Mouse (Mus musculus) mouse embryonic stem cell (cell line): Measurements from ENCODE around the gene Olfr1411.

Experiments
- in situ Hi-C, 2 experiments: fragments of 300-500 bp; cut with MboI; formaldehyde crosslinking; loops; 1 replicate in 1 of 2; 3 replicates in 1 of 2; pipeline ENCODE4 v1.14.3; 2019 to 2020; ENCODE audit warnings: low sequenced_read_pairs in 2 of 2, low pct_unique_long_range_greater_than_20kb in 1 of 2, mixed read lengths in 1 of 2; ENCODE audit not compliant: unreplicated experiment in 1 of 2

Gene Olfr1411

DNA sequence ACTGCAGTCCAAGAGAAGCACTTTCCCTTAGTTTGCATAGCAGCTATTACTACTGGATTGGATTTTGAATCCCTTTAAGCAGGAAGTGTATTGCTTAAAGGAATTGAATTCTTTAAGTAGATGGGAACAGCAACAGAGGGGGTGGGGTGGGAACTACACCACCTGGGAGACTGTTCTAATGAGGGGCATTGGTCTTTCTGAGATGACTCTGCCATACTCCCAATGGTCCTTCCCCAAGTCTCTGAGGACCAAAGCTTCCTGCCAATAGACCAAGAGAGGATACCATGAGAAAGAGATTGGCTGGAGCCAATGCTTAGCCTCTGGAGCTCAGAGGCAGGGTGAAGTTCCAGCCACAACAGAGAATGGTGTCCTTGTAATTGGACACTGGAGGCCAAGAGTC is at the start of gene Olfr1411:
TSS of gene Olfr1411 (plus strand) at position 301 of the 400 bp plus-strand sequence.
- in situ Hi-C loops = no loop called here

DNA sequence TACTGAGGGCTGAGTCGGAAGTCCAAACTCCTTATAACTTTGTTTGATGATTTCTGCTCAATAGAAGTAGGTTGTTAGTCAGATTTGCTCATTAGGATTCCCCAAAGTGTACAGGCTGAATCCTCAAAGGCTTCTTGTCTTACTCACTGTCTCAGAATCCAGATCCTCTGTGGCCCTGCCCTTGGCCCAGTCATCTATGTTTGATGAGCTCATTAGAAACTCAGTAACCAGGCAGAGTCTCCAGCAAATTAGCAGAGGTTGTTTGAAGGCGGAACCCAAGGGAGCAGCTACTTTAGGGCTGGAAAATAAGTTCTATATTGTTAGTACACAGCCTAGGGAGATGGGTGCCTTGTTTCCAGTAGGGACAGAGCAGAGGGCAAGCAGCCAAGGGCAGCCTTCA is 48.3 kb upstream of the Olfr1411 start:
- in situ Hi-C loops = no loop called here

DNA sequence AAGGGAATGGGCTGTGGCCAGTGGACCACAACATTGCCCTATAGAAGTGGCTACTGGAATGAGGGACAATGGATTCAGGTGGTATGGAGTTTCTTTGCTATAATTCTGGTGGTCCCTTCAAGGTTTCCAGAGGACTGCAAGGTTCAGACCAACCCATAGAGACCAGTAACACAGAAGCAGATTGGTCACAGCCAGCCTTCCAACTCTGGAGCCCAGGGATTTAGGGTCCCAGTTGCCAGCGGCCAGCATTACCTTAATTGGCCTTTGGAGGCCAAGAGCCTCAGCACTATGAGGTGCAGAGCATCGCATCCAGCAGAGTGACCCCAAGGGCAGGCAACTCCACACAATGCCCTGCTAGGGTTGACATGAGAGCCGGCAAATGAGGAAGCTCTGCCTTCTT is 23.2 kb upstream of the Olfr1411 start, which contains the start of gene Olfr1413:
TSS of gene Olfr1413 (plus strand) at position 301 of the 400 bp plus-strand sequence.
- in situ Hi-C loops = no loop called here

DNA sequence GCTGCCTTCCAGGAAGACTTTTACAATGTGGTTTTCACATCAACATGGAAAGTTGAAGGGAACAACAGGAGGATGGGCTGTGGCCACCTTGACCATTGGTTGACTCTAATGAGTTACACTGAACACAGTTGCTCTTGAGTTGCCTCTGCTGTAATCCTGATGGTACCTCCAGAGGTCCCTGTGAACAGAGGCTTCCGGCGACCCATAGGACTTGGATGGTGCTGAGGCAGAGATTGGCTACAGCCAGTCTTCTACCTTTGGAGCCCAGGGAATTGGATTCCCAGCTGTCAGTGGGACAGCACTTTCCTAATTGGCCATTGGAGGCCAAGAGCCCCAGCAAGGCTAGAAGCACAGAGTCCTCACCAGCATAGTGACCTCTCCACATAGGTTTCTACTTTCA is 8.7 kb upstream of the Olfr1411 start, which contains the start of gene Olfr1412:
TSS of gene Olfr1412 (plus strand) at position 301 of the 400 bp plus-strand sequence.
- in situ Hi-C loops = no loop called here

DNA sequence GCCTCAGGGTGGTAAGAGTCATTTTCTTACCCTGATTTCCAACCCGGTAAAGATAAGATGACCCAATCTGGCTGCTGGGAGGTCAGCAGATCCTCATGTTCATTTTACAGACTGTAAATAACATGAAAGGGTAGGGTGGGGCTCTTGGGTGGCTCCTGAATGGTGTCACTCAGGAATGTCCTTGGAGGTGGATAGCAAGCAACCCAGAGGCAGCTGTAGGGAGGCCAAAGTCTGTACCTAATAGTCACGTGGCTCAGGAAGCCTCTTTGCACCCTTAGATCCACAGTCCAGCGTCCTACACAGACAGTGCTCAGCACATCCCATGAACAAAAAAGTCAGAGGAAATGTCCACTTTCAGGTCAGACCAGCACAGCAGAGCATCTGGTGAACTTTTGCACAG is 1.8 kb downstream of the Olfr1411 start:
- in situ Hi-C loops = no loop called here

DNA sequence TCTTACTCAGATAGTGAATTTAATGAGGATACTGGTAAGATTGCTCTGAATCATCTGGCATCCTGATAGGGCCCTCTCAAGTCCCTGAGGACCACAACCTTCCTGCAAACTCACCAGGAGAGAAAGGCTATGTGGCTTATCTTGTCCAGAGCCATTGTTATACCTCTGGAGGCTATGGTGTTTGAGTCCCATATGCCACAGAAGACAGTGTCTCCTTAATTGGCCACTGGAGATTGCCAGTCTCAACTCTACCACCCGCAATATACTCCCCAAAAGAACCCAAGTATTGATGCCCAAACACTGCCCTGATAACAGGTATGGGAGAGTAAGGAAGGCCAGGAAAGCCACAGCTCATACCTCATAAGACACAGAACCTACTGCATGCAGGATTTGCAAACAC is 11.3 kb downstream of the Olfr1411 start, which contains the start of gene Olfr1410:
TSS of gene Olfr1410 (plus strand) at position 301 of the 400 bp plus-strand sequence.
- in situ Hi-C loops = loop anchor here in 1 of 2 experiments (5.0 to 25.0 kb wide), 2 partner anchors 83 to 693 kb away; no protein-coding TSS in a partner anchor

DNA sequence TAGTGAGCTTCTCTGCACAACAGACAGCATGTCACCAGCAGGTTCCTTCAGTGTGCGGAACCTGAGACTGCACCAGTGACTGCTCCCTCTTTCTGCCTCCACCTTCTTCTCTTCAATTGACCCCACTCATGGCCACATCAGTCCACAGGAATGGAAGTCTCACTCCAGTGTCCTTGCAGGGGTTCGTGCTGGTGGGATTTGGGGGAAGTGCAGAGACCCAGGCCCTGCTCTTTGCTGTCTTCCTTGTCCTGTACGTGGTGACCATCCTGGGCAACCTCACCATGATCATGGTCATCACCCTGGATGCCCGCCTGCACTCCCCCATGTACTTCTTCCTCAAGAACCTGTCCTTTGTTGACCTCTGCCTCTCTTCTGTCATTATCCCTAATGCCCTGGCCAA is 13.5 kb downstream of the Olfr1411 start:
- in situ Hi-C loops = loop anchor here in 1 of 2 experiments (5.0 to 25.0 kb wide), 2 partner anchors 85 to 695 kb away; no protein-coding TSS in a partner anchor

DNA sequence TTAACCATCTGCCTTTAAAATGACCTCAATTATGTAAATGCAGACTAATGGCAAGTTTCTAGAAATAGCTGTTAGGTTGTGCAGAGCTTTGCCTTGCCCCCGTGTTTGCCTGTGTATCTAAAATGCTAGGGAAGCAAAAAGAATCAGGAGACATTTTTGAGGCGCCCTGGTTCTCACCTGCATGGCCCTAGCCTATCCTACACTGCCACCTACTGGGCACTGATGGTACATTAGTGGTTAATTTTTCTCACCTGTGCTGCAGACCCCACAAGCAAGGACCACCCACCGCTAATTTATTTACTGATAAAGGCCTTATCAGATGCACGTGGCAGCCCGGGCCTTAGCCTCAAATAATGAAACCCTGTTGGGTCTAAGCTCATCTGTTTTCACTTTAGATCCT is 16.8 kb downstream of the Olfr1411 start:
- in situ Hi-C loops = loop anchor here in 1 of 2 experiments (25.0 kb wide), 1 partner anchor 699 kb away; no protein-coding TSS in a partner anchor

DNA sequence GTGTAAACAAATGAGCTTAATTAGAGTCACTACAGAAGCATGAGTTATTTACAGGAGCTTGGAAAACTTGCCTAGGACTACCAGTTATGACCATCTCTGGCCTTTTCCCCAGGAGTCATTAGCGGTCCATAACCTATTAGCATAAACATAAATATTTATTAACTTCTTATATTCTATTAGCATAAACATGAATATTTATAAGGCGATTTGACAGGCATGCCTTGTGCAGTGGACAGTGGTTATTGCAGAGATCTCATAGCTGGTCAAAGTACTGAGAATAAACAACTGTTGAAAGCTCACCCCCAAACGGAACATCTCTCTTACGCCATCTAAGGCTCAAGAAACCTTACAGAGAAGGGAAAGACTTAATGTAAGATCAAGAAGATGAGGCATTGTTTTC is 19.0 kb downstream of the Olfr1411 start:
- in situ Hi-C loops = loop anchor here in 1 of 2 experiments (25.0 kb wide), 1 partner anchor 701 kb away; no protein-coding TSS in a partner anchor

DNA sequence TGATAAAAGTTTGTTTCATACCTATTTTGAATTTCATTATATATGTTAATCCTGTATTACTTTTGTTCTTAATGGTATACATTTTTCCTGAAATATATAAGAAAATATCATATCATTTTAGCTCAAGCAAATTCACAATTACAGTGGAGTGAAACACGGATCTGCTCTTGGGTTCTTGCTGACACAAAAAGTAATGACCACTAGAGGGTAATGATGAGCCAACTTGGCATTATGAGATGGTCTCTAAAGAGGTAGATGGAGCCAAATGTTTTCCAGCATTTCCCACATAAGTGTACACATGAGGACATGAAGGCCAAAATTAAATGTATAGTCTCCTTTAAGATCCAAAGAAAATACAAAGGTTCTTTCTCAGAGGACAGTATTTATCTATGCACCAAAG is 20.3 kb downstream of the Olfr1411 start:
- in situ Hi-C loops = loop anchor here in 1 of 2 experiments (25.0 kb wide), 1 partner anchor 702 kb away; no protein-coding TSS in a partner anchor

DNA sequence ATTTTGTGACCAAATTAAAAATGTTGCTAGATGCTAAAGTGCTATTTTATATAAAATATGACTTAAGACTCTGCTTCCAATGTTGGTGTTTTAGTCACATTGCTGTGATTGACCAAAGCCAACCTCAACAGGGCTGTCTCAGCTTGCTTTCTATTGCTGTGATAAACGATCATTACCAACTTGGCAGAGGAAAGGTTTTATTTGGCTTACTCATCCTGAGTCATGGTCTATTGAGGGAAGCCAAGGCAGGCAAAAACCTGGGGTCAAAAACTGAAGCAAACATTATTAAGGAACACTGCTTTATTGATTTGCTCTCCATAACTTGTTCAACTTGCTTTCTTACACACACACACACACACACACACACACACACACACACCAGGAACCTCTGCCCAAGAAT is 21.8 kb downstream of the Olfr1411 start:
- in situ Hi-C loops = loop anchor here in 1 of 2 experiments (25.0 kb wide), 1 partner anchor 704 kb away; no protein-coding TSS in a partner anchor

DNA sequence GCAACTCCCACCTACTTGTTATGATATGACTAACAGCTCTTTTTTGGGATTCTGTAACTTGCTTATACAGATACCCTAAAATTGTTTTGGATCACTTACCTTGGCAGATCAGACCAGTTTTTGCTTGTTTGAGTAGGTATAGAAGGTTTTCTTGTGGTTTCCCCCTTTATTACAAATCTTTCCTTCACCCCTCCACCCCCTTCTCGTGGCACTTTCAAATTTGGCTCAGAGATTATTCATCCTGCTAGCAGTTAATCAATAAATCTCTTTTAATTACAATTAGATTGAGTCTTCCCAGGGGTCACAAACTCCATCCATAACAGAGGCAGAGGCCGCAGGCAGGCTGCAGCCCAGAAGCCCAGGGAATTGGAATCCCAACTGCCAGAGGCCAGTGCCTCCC is 23.3 kb downstream of the Olfr1411 start, which contains the start of gene Olfr12:
TSS of gene Olfr12 (plus strand) at position 301 of the 400 bp plus-strand sequence.
- in situ Hi-C loops = loop anchor here in 1 of 2 experiments (25.0 kb wide), 1 partner anchor 705 kb away; no protein-coding TSS in a partner anchor

DNA sequence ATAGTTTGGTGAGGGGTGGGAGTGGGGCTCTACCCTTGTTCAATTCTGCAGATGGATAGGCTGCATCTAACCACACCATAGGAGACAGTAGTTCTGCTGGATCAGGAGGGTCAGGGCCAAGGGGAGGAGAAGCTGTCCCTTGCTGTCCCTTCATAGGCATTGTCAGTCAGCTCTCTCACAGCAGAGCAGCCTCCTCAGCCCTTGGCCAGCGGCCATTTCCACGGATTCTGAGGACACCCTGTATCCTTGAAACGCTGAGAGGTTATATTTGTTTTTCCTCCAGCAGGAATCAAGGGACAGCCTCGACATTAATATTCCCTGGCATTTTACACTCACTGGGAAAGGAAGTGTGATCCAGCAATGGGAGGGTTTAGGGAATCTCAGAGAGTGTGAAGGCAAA is 24.1 kb downstream of the Olfr1411 start:
- in situ Hi-C loops = loop anchor here in 1 of 2 experiments (25.0 kb wide), 1 partner anchor 706 kb away; no protein-coding TSS in a partner anchor

DNA sequence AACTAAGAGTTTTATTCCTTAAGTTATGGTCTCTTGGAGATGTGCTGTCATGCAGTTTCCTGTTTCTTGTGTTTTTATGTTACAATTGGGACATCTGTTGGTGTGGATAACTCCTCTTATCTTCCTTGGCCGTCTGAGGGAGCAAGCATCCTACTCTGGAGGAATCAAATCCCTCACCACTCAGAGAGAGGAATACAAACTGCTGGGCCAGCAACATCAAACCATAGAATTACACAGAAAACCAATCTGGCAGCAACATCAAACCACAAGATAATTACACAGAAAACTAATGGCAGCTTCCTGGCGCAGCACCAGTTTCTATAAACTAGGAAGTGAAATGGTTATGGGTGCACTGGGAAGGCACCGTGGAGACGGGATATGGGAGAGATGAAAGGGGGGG is 34.0 kb downstream of the Olfr1411 start:
- in situ Hi-C loops = no loop called here

DNA sequence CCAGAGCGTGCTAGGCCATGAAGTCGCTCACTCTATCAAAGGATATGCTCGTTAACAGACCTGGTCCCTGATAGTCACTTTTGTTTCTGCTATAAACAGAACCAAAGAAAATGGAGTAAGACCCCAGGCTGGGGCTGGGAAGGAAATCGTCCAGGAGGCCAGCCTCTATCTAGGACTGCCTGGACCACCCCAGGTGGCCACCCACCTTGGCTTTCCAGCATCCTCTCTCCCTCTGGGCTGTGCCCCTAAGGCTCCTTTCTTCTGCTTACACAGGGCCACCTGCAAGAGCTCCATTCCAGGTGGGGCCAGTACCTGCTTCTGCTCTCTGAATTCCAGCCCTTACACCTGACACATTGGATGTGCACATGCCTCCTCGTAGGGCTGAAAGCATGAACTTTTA is 38.0 kb downstream of the Olfr1411 start:
- in situ Hi-C loops = no loop called here

DNA sequence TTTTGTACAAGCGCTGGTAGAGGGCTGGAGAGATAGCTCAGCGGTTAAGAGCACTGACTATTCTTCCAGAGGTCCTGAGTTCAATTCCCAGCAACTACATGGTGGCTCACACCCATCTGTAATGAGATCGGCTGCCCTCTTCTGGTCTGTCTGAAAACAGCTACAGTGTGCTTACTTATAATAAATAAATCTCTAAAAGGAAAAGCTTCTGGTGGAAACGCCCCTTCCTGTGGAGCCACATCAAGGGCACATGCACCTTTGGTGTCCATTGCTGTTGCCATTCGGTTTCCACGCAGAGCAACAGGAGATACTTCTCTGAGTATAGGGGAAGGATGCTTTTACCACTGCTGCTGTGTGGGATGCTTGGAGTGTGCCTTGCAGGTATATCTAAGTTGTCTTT is 38.7 kb downstream of the Olfr1411 start:
- in situ Hi-C loops = no loop called here

DNA sequence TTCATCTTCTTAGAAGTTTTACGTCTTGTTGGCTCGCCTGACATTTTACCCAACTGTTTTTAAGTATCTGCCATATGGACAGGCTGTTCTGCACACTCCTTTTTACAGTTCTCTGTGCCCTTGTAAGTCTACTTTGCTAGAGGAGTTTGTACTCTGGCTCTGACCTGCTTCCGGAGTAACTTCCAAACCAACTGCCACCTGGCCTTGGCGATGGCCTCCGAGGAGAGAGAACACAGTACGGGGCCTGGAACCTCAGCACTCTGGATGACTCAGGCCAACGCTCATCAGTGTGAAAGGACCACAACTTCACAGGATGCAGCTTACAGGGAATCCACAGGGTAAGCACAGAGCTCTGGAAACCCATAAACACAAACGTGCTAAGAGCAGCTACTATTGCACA is 39.5 kb downstream of the Olfr1411 start:
- in situ Hi-C loops = no loop called here

DNA sequence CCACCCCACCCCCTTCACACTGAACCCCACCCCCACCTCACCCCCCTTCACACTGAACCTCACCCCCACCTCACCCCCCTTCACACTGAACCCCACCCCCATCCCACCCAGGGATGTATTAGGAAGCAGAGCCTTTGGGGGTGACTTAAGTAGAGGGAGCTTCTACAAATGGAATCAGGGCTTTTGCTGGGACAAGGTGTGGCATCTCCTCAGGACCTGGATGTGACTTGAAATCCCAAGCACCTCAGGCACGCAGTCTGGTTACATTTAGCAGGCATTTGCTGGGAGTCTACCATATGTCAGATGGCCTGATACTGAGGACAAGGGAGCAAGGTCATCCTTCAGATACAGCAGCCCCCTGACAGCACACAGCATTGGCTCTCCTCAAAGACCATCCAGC is 40.4 kb downstream of the Olfr1411 start:
- in situ Hi-C loops = no loop called here

DNA sequence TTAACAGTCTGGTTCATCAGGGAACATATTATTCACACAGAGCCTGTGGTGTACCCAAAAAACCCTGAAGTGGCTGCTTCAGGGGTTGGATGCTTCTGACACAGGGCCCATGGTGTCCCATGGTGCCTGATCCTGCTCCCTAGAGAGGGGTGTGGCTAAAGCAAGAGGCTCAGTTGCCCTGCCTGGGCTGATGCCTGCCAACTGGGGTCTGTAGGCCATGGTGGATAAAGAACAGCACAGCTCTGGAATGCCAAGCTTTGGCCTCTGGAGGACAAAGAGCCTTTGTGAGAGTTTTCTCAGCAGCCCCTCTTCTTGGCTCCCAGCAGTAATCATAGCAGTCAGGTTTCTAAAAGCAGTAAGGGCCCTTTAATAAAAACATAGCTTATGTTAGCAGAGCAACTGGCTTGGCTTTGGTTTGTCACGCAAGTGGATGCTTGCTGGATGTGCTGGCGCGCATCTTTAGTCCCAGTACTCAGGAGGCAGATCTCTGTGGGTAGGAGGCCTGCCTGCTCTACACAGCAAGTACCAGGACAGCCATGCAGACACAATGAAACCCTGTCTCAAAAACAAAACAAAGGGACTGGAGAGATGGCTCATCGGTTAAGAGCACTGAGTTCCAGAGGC is 40.9 kb downstream of the Olfr1411 start:
- in situ Hi-C loops = no loop called here

DNA sequence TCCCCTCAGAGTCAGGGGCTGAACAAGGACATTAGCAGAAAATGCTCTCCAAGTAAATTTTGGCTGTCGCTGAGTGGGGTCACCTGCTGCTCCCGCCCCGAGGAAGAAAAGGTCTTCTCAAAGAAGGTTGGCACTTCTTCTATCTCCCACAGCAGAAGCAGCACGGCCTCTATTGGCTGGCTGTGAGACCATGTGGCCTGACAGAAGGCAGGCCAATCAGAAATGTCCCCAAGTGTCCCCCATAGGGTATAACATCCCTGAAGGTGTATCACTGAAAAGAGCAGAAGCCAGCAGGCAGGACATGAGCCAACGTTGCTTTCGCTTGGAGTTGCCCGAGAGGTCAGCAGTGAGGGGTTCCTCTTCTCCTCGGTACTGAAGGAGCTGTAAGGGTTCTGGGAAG is 41.8 kb downstream of the Olfr1411 start:
- in situ Hi-C loops = no loop called here
